Mouse (Mus musculus): ENCODE results near the gene Scn11a. TPM values are rescaled to one million over a fixed set of nuclear protein-coding genes. Genes with fewer than 3 reads are reported as not detected.

The Scn11a gene
- under 1 TPM; 0.12 TPM for total RNA-seq (2021)
- long read RNA-seq, experiment 1: 0 reads
- long read RNA-seq, experiment 2: 0 reads

DNA sequence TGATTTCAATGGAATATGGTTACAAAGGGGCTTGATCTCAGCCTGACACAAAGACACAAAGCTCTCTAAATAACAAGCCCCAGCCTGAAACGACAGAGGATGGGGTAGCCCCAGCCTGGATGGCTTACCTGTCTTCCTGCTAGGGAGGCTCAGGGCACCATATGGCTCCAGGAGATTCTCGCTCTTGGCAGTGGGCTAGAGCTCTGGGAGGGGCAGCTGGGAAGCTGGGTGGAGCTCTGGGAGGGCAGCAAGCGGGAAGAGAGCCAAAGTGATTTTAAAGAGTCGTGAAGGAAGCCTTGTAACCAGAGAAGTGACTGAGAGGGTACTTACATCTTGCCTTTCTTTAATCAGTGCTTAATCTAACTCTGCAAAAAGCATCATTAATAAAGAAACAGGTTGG lies at the start of gene Scn11a:
Scn11a (minus strand) TSS at position 160 of the 400 bp plus-strand sequence.
- DNase-seq: no peak

DNA sequence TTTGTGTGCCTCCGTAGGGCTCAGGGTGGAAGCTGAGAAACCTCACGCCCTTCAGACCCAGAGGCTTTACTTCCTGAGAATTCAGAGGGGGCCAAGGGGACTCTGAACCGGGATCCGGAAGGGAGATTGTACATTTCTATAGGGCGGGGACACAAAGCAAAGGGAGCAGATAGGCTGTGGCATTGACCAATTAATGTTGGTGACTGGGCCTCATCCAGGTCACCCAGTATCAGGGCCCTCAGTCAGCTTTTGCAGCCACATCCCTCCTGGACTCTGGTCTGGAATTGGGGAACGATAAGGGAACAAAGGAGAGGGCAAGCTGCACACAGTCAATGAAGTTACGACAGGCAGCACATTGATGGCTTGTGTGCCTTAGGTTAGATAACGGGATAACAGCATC lies 28.9 kb upstream of the Scn11a start:
- no peak for DNase-seq

DNA sequence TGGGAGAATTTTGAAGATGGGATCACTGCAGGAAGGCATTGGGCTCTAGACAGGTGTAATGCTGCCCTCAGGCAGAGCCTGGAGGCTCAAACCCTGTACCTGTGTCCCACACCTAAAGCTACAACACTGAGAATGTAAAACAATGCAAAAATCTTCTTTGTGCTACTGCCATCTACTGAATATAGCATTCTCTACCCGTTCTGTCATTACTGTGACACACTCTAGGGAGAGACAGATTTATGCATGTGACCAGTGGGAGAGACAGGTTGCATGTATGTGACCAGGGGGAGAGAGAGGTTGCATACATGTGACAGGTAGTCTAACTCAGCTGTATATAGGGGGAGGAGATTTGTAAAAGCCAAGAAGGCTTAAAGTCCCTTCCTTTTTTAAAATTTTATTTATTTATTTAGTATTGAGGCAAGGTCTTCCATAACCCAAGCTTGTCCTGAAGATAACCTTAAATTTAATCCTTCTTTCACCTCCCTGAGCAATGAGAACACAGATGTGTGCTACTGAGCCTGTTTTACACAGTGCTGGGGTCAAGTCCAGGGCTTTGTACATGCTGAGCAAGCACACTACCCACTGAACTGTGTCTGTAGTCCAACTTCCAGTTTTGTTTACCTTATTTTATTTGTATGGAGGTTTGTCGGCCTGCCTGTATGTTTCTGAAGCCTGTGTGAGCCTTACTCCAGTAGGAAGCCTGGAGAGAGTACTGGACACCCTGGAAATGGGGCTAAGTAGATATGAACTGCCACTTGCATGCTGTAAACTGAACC lies 28.0 kb upstream of the Scn11a start:
- DNase-seq: no peak

DNA sequence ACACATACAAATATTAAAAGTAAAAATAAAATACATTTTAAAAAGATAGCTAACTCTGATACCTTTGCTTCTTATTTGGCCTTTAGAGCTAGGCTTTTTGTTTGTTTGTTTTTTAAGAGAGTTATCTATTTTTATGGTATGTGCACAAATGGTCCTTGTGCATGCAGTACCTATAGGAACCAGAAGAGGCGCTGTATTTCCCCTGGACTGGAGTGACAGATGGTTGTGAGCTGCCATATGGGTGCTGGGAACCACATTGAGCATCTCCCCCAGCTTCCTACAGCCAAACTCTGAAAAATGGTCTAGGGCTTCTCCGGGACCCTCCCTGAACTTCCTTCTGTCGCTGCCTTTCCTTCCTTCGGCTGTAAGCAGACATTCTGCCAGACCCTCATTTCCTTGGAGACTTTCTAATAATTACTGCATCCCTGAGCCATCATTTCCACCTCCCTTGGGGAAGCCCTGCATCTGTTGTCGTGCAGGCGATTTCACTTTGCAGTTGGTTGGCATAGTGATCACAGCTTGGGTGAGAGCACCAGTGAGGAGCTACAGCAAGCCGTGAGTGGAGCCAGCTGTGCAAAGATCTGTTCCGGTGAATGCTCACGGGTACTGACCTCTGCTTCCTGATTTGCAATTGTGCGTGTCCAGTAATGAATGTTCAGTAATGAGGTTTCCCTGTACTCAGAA lies 27.2 kb upstream of the Scn11a start:
- DNase-seq: no peak

DNA sequence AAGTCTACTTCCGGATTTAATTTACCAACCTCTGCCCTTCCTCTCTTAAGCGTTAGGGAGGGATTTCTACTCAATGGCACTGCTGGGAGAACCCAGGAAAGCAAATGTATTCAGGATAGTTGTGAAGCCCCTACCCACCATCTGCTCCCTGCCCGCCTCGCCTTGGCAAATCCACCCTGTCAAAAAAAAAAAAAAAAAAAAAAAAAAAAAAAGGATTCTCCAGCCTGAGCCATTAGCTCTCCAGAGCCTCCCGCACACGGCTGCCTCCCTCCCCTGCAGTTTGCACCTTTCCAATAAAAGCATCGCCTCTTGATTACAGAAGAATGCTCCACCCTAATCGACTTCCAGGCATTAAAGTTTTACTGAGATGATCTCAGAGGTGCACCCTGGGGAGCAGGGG lies 24.0 kb upstream of the Scn11a start:
- no peak for DNase-seq

- DNase-seq: no peak
Measured at GRCm38 (mm10) chr9:119848671-119849070, 23.4 kb upstream of the Scn11a start.

GRCm38 (mm10) chr9:119847187-119847586 lies 21.9 kb upstream of the Scn11a start:
- DNase-seq: no peak

- no peak for DNase-seq
Measured at GRCm38 (mm10) chr9:119844724-119845123, 19.5 kb upstream of the Scn11a start.

DNA sequence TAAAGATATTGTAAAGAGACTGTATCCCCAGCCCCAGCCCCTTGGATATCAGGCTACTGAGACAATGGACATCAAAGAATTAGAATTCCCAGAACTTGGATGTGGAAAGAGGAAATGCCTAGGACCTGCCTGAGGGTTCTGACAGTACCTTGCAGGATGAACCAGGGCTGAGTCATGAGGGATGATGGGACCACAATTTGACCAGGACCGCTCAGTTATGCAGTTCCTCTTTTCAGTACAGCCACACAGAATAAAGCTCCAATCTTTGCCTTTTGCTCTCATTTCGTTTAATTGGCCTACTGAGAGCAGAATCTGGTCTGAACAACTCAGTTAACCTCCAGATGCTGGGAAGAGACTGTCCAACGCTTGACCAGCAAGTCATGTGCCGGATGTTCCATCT lies 18.3 kb upstream of the Scn11a start:
- DNase-seq: no peak

DNA sequence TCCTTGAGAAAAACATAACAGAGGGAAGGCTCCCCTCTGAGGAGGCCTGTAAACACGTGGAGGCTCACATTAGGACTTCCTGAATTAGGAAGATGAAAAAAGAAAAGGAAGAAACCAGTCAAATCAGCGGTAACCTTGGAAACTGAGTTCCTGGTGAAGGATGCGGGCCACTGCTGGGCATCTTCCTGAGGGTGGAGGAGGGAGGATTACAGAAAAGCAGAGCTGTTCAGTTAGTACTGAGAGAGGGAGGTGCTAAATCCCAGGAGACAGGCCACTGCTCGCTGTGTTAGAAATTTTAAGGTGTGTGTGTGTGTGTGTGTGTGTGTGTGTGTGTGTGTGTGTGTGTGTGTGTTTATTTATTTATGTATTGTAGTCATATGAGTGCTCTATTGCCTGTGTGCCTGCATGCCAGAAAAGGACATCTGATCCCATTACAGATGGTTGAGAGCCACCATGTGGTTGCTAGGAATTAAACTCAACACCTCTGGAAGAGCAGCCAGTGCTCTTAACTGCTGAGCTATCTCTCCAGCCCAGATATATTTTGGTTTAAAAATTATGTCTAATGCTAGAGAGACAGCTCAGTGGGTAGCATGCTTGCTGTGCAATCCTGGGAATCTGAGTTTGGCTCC lies 17.4 kb upstream of the Scn11a start:
- DNase-seq: no peak

- DNase-seq: no peak
Measured at GRCm38 (mm10) chr9:119842091-119842490, 16.8 kb upstream of the Scn11a start.

DNA sequence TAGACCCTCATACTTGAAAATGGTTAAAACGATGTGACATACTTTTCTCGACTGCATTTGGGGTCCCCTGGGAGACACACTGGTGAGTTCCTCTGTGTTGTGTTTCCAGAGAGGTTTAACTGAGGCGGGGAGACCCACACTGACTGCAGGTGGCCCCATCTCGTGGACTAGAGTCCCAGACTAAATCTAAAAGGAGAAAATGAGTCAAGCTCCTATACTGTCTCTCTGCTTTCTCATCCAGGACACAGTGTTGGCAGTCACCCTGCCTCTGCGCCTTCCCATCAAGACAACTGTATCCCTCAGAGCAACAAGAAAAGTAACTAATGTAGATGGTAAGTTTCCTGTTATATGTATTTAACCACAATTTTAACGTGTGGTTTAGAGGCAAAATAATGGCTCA lies 15.9 kb upstream of the Scn11a start:
- no peak for DNase-seq

DNA sequence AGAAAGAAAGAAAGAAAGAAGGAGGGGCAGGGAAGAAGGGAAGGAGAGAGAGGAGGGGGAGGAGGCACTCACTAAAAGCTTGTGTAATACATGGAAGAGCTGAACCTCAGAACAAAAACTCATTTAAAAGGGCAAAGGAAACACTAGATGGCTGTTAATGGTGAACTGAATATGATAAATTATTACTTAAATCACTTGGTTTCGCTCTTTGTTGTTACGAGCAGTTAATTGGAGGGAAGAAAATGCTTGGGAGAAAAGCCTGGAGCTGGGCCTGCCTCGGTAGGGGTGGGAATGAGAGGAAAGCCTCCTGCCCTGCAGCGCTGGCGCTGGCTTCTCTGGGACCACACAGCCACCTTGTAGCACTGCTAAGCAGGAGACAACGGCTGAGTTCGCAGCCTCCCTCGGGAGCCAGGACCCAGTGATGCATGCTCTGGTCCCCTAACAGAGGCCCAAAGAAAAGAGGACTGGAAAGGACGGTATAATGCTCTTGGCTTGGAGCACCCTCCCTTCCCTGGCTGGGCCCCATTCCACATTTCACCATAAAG lies 10.4 kb upstream of the Scn11a start:
- DNase-seq: no peak

DNA sequence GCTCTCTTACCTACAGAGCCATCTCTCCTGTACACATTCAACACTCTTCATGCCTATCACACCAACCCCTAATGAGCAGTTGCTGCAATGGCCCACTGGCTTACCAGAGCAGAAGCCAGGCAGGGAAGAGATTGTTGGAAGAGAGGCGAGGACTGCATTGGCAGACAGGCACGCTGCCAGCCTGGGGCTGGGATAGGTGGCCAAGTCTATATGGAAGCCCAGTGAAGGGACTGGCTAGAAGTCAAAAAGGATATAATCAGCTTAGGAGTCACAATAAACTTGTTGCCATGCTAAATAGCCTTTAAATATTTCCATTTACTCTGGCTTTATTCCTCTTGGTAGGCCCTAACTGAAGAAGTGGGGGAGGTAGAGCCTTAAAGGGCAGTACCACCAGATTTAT lies 5.7 kb upstream of the Scn11a start:
- DNase-seq: no peak

GRCm38 (mm10) chr9:119823722-119824121 lies 1.5 kb downstream of the Scn11a start:
- DNase-seq: no peak

DNA sequence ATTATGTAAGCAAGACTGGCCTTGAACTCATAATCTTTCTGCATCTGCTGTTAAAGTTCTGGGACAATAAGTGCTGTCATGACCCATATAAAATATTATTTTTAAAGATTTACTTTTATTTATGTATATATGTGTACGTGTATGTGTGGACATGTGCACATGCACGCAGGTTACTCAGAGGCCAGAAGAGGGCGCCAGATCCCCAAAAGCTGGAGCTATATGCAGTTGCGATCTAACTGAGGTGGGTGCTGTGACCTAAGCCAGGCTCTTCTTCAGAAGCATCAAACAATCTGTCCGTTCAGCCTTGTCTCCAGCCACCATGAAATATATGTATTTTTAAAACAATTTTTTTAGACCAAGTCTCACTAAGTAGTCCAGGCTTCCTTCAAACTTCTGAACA lies 11.6 kb downstream of the Scn11a start:
- DNase-seq: no peak

- DNase-seq: no peak
Measured at GRCm38 (mm10) chr9:119806491-119806890, 18.8 kb downstream of the Scn11a start.

DNA sequence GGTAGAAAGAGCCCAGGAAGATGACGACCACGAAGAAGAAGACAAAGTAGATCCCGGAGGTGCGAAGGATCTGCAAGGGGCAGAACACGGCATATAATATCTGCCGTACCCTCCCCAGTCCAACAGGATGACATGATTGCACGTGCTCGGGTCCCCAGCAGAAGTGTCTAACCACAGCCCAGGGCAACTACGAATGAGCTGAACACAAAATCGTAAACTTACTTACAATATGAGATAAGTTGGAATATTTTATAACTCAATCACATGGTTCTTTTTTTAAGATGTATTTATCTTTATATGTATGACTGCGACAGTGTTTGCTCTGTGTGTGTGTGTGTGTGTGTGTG lies 20.8 kb downstream of the Scn11a start:
- DNase-seq: no peak

GRCm38 (mm10) chr9:119803845-119804500 lies 21.3 kb downstream of the Scn11a start:
- DNase-seq: no peak

DNA sequence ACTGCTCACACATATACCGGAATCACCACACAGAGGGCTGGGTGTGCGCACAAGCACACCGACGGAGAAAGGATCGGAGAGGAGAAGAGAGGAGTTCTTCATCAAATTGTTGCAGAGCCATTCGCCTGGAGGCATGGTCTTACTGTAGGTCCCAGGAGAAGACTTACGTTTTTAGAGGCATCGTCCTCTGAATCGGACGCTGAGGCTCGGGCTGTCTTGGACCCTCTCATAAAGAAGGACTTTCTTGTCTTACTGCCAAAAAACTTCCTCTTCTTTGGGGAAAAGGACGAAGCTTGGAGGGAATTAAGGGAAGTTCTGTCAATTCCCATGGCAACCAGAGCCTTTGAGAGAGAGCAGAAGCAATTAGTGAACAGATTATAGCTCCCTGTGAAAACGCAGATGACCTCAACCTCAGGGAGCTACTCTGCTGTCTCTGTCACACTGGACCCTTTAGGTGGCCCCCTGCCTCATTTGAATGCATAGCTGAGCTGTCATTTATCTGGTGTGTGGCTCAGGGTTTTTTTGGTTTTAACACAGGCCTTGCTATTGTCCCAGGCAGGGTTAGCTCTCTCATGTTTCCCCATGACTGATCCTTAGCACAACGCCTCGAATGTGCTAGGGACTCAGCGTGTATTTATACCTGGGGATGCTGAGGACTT lies 22.0 kb downstream of the Scn11a start:
- DNase-seq: no peak

- DNase-seq: no peak
Measured at GRCm38 (mm10) chr9:119801460-119801859, 23.8 kb downstream of the Scn11a start.

- DNase-seq: no peak
Measured at GRCm38 (mm10) chr9:119796791-119797190, 28.5 kb downstream of the Scn11a start.

Data from adrenal gland, postnatal 10 days (tissue).